Mouse (Mus musculus) kidney, adult 8-10 months (tissue): ENCODE measurements around the gene Cyp2c37.
"Not testable (repeated sequence)": the region's sequence is repeated elsewhere in the genome, so short reads cannot be mapped to it uniquely, and the experiment has no call there.

Experiments
- DNase-seq, 2 experiments: peaks; one replicate each; pipeline ENCODE4 v3.0.0; 2022

Gene Cyp2c37

DNA sequence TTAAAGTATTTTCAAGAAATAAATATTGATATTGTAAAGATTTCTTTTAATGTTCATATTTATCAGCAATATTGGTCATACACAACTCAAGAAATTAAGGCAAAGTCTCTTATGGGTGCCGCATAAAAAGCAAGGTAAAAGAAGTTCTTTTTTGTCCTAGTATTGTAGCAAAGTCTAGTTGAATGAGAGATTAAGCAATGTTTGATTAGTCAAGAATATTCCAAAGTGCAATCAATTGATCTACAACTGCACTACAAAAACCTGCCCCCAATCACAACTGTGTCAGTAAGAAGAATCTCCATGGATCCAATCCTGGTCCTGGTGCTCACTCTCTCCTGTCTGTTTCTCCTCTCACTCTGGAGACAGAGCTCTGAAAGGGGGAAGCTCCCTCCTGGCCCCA is at the start of gene Cyp2c37:
Gene Cyp2c37 (plus strand): TSS at position 285 of the 400 bp plus-strand sequence.
- DNase-seq, result not testable (repeated sequence)

DNA sequence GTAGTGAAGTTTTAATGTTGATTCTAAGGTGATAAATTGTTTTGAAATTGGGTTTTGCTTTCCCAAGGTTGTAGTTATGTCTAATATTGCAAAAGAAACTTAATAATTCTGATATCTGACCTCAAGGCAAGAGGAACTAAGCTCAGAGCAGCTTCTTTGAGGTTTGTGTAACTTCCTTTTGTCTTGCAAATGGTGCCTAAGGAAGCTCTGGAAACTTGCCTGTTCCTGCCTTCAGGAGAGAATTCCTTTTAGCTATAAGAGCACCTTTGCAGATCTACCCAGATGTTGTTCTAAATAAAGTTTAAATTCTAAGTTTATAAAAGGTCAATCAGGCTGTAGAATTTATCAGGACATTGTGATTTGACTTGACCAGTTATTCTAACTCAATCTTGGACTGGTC is 31.4 kb upstream of the Cyp2c37 start:
- DNase-seq, result not testable (repeated sequence)

- peak in 1 of 2 experiments; percentile 9 for DNase-seq
Measured at GRCm38 (mm10) chr19:39971096-39971495, 21.1 kb upstream of the Cyp2c37 start.

- no peak for DNase-seq
Measured at GRCm38 (mm10) chr19:39989471-39989870, 2.8 kb upstream of the Cyp2c37 start.
